Mouse (Mus musculus): ENCODE results near the gene Tchhl1.
"Not testable (repeated sequence)": the region's sequence is repeated elsewhere in the genome, so short reads cannot be mapped to it uniquely, and the experiment has no call there.

Gene Tchhl1

DNA sequence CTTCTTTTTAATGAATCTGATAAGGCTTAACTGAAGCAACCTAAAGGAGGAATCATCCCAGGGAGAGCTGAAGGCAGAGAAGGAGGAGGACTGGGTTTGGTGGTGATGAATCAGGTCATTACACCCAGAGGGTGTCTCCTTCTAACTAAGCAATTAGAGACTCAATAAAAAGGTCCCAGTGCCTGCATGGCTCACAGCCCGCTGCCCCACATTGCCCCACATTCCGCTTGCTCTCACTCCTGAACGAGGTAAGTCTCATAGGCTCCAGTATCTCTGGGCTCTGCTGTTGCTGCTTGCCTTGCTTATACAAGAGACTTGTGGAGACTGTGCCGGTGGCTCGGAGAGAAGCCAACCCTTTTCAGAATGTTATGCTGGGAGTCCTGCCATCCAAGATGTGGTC lies at the start of gene Tchhl1:
Tchhl1 (plus strand) TSS at position 194 of the 400 bp plus-strand sequence.
- DNase-seq = no peak

DNA sequence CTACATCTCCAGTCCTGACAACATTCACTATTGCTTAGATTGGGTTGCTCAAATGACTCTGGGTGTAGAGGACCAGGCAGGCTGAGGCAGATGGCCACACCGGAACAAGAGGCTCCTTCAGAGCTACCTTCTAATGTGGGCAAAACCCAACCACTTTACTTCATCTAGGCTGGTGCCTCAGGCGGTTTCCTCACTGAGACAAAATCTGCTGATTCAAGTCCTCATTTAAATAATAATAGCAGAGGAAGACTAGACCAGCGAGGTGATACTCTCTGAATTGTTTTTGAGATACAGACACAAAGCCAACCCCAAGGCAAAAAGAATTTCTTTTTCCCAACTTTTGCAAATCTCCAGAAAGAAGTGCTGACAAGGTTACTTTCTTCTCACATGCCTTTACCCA lies 36.9 kb upstream of the Tchhl1 start:
- no peak for DNase-seq

- no peak for DNase-seq
Observed at GRCm38 (mm10) chr3:93442030-93442429, 26.5 kb upstream of the Tchhl1 start, which contains the start of gene Tchh. TSS of gene Tchh (plus strand) at chr3:93442330.

- no peak for DNase-seq
Observed at GRCm38 (mm10) chr3:93443501-93444101, 25.0 kb upstream of the Tchhl1 start.

DNA sequence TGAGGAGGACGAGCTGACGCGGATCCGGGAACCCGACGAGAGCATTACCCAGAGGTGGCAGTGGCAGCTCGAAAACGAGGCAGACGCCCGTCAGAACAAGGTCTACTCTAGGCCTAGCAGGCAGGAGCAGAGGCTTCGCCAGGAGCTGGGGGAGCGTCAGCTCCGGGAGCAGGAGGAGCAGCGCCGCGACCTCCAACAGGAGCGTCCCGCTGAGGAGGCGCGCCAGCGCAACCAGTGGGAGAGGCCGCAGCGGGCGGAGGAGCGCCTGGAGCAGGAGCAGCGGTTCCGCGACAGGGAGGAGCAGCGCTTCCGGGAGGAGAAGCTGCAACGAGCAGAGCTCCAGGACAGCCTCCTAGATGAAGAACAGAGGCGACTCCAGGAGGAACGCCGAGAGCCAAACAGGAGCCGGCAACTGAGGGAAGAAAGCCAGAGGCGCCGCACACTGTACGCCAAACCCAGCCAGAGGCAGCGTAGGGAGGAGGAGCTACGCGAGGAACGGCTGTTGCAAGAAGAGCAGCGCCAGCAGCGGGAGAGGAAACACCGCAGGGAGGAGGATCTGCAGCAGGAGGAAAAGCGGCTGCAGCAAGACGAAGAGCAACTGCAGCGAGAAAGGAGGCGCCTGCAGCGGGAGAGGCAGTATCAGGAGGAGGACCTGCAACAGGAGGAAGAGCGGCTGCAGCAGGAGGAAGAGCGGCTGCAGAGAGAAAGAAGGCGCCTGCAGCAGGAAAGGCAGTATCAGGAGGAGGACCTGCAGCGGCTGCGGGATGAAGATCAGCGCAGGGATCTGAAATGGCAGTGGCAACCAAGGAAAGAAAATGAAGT lies 24.0 kb upstream of the Tchhl1 start:
- peak; percentile 17 for DNase-seq

GRCm38 (mm10) chr3:93445165-93445705 lies 23.3 kb upstream of the Tchhl1 start:
- DNase-seq = no peak

DNA sequence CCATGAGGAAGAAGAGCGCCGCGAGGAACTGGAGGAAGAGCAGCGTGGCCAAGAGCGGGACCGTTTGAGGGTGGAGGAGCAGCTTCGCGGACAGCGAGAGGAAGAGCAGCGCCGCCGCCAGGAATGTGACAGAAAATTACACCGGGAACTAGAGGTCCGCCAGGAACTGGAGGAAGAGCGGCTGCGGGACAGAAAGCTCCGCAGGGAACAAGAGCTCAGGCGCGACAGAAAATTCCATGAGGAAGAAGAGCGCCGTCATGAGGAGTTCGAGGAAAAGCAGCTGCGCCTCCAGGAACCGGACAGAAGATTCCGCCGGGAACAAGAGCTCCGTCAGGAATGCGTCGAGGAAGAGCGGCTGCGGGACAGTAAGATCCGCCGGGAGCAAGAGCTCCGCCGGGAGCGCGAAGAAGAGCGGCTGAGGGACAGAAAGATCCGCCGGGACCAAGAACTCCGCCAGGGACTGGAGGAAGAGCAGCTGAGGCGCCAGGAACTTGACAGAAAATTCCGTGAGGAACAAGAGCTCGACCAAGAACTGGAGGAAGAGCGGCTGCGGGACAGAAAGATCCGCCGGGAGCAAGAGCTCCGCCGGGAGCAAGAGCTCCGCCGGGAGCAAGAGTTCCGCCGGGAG lies 22.3 kb upstream of the Tchhl1 start:
- DNase-seq = peak; percentile 14

- DNase-seq = not testable (repeated sequence)
Observed at GRCm38 (mm10) chr3:93446756-93447137, 21.8 kb upstream of the Tchhl1 start.

DNA sequence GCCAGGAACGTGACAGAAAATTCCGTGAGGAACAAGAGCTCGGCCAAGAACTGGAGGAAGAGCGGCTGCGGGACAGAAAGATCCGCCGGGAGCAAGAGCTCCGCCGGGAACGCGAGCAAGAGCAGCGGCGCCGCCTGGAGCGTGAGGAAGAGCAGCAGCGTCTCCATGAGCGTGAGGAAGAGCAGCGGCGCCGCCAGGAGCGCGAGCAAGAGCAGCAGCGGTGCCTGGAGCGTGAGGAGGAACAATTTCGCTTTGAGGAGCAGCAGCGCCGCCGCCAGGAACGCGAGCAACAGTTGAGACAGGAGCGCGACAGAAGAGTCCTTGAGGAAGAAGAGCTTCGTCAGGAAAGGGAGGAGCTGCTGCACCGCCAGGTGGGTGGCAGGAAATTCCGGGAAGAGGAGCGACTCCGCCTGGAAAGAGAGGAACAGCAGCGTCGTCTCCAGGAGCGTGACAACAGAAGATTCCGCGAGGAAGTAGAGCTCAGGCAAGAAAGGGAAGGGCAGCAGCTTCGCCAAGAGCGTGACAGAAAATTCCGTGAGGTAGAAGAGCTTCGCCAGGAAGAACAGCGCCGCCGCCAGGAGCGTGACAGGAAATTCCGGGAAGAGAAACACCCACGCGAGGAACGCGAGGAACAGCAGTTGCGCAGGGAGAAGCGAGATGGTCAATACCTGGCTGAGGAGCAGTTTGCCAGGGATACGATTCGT lies 21.3 kb upstream of the Tchhl1 start:
- DNase-seq = peak; percentile 28

DNA sequence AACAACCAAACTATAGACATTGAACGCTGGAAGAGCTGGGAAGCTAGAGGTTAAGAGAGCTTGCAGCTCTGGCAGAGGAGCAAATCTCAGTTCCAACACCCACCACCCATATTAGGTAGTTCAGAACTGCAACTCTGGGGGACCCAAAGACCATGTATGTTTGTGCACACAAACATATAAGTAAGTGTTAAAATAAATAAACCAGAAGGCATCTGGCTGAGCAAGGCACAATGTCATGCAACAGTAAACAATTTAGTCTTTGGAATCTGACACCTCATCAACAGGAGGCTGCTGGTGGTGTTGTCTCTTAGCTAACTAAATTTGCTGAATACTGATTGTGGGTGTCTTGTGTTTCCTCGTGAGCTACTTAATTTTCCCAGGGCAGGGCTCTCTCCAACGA lies 2.0 kb upstream of the Tchhl1 start:
- DNase-seq = no peak

DNA sequence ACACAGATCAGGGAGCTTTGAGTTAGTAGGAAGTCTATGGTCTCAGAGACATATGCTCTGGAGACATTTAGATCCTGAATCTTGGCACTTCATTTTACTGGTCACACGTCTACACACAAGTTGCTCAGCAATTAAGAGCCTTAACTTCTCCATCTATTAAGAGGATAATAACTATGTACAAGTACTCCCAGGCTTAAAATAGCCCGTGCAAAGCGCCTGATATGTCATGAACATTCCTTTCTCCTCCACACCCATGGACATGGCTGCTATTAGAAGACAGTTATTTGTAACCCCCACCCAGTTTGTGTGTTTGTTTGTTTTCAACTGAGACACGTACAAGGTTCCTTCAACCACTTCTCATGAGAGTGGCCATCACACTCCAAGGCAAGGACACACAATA lies 1.4 kb upstream of the Tchhl1 start:
- DNase-seq = no peak

DNA sequence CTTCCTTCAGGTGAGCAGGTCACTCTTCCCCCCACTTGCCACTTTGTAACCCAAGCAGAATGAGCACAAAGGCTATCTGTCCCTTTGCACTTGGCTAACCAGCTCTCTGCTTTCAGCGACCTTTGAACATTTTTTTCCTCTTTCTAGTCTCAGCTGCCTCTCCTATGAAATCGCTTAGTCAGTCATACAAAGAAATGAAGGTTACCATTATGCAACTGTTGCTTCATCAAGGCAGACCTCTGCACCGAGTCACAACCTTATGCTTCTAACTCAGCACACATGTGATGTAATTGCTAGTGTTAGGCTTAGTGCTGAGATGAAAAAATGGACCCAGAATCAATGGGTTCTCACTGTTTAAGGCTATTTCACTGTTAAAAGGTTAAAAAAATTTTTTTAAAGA lies 1.1 kb downstream of the Tchhl1 start:
- DNase-seq = no peak

DNA sequence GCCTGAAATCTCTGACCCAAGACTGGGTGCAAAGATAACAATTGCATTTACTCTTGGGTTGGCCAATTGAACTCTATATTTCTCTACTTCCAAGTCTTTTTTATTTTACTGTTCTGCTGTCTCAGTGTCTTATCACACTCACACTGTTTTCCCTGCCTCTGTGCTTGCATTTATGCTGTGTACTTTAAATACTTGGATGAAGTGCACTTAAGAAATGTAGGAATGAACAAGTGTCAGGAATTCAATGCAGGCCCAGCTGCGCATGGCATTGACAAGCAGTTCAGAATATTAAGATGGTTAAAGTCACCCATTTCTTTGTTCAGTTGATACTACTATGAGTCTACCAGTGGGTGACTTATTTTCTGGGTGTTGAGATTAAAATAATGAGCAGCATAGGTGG lies 11.5 kb downstream of the Tchhl1 start:
- DNase-seq = no peak

DNA sequence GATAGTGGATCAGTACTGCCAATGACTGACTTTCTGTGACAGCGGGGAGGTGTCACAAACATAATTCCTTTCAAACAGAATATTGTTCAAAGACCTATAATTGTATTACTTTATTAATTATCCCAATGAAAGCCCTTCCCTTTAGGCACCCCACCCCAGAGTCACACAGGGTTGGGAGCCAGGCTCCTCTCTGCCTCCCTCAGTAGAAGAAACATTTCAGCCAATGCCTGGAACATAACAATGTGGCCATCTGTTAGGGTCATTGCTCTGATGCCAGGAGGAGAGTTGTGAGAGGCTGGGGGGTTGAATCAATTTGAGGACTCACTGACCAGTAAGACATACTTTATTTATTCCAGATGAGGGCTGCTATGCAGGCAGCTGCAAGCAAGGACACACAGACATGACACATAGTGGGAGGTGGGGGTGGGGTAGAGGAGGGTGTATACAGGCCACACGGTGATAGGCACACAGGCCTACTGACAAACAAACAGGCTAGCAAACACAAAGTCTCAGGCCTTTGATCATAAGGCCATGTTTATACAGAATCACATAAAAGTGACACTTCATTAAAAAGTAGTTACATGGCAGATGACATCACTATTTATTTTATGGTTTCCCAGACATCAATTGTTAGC lies 13.5 kb downstream of the Tchhl1 start:
- no peak for DNase-seq

DNA sequence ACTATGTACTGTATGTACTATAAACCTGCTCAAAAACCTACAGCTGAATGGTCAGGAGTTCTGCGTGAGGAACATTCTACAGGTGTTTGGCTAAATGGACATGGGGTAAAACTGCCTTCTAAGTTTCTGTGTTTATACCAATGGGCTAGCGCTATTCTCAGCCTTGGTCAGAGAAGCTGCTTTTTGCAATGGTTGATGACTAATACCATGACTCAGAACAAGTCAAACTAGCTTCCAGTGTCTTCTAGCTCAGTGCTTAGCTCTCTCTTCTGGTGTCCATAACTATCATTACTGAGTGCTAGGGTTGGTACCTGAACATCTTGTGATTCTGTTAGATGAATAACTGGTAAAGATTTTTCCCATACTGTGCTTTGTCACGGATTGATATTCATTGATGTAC lies 17.1 kb downstream of the Tchhl1 start:
- DNase-seq = no peak

DNA sequence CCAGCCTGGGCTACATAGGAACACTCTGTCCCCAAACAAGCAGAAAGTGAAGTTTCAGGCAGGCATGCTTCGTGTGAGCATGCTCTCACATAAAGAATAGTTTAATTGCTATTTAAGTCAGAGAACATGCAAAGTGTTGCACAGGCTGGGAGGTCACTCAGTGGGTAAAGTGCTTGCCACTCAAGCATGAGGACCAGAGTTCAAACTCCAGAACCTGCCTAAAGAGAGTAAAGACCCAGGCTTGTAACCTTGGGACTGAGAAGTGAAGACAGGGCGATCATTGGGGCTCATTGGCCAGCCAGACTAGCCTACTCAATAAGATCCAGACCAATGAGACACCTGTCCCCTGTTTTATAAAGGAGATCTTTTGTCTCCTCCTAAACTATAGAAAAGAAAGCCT lies 20.0 kb downstream of the Tchhl1 start:
- DNase-seq = no peak

DNA sequence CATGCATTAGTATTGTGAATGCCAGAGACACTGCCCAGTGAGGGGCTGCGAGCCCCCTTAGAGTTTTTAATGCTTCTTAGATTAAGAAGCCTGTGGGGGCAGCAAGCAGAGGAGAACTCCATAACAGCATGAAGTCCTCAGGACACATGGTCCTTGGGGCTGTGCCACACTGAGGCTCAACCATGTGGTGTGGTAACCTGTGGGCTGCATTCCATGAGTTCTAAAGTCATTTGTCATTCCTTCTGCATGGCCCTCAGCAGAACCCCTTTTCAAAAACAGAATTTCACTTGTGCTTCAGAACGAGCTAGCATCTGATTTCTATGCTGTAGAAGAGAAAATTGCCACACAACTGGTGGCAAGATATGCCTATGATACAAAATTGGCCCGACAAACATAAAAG lies 23.6 kb downstream of the Tchhl1 start:
- DNase-seq = no peak

DNA sequence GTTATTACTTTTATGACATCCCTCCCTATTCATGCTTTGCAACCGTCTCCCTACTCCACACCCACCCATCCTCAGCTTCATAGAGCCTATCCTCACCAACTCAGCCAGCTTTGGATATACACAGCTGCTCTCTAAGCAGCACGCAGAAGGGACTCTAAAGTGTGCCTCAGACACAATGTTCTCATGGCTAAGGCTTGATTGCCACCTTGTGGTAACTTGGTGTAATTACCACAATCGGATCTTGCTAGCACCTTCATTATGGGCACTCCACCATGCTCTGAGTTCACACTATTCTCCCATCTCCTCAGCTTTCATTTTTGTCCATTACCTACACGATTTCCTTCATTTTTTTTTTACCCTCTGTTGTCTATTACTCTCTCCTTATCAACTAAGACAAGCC lies 25.4 kb downstream of the Tchhl1 start:
- peak; percentile 18 for DNase-seq

DNA sequence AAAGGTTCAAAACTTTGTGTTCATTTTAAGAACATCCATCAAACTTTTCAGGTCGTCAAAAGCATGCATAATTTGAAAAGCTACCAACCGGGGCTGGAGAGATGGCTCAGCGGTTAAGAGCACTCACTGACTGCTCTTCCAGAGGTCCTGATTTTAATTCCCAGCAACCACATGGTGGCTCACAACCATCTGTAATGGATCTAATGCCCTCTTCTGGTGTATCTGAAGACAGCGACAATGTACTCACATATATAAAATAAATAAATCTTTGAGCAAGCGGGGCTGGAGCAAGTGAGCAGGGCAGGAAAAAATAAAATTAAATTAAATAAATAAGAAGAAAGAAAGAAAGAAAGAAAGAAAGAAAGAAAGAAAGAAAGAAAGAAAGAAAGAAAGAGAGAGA lies 26.2 kb downstream of the Tchhl1 start:
- not testable (repeated sequence) for DNase-seq

- DNase-seq = no peak
Observed at GRCm38 (mm10) chr3:93497131-93497530, 28.6 kb downstream of the Tchhl1 start.

- DNase-seq = no peak
Observed at GRCm38 (mm10) chr3:93499129-93499528, 30.6 kb downstream of the Tchhl1 start.

DNA sequence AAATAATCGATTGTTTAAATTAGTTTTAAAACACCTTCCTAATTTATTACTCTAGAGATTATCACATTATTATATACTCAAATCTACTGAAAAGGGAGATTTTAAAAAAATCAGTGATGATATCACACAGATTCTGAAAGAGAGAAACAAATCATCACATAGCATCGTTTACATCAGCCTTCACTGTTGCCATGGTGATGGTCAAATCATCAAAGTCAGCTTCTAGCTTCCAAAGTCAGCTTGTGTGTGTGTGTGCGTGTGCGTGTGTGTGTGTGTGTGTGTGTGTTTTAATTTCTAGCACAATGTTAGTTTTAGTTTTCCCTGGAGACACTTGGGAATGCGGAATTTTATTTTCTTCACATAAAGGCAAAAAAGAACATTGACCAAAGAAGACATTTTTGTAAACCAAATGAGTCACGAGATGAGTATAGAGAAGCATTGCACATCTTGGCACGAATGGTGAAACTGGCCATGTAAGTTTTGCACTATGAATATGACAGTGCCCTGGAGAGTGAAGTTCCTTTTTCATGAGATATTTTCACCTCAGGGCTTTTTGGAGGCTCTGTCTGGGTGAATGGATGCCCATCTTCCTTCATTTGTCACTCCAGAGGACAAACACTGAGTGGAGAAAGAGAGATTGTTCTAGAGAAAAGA lies 36.1 kb downstream of the Tchhl1 start:
- no peak for DNase-seq

All from cerebellum, adult 9-11 months (tissue).